Mouse (Mus musculus) embryonic facial prominence, embryonic 10.5 days (tissue): ENCODE measurements around the gene Gm30083. TPM values are rescaled to one million over a fixed set of nuclear protein-coding genes. Genes with fewer than 3 reads are reported as not detected.
A peak's percentile ranks its signal among the peaks of the same experiment; 100 is the strongest.

Experiments
- DNase-seq: peaks from one replicate; pipeline ENCODE4 v3.0.0-alpha.2; 2017; ENCODE audit warnings: low spot score
- H3K27ac ChIP-seq: fragments of 300-500 bp; sonication (generic); replicated peaks from 2 replicates; pipeline ENCODE4 v1.5.1; 2016; ENCODE audit warnings: mild to moderate bottlenecking
- H3K27me3 ChIP-seq: fragments of 300-500 bp; sonication (generic); replicated peaks from 2 replicates; pipeline ENCODE4 v1.6.1; 2016; ENCODE audit warnings: low read depth, mild to moderate bottlenecking; ENCODE audit not compliant: poor library complexity, severe bottlenecking
- H3K36me3 ChIP-seq: fragments of 300-500 bp; sonication (generic); replicated peaks from 2 replicates; pipeline ENCODE4 v1.6.1; 2016; ENCODE audit warnings: mild to moderate bottlenecking, moderate library complexity
- H3K4me1 ChIP-seq: fragments of 300-500 bp; sonication (generic); 2 replicates; pipeline ENCODE4 v1.6.1; 2016
- H3K4me3 ChIP-seq: fragments of 300-500 bp; sonication (generic); 2 replicates; pipeline ENCODE4 v1.5.1; 2016; ENCODE audit warnings: mild to moderate bottlenecking, moderate library complexity
- H3K9me3 ChIP-seq: fragments of 300-500 bp; sonication (generic); 2 replicates; pipeline ENCODE4 v1.6.1; 2016; ENCODE audit warnings: mild to moderate bottlenecking
- WGBS: fragments of 180-500 bp; shearing (Covaris S2); methylation state at CpG from one replicate; pipeline ENCODE4 v1.1.7; 2016; 5-methylcytosine and 5-hydroxymethylcytosine counted together
- polyA plus RNA-seq: library from polyadenylated mRNA; unstranded; fragments of >200 nt; fragmentation: Nextera tagmentation; extraction: Ambion mirVana; gene quantifications from 2 replicates; pipeline ENCODE4 v1.2.1, GENCODE M21; 2016

Gm30083 gene
- polyA plus RNA-seq, 1 experiment from 2014 or later = not detected

- Histone ChIP-seq H3K4me3 (no peak overlapping the region), H3K36me3 (no peaks in the 10 kb centered on the region), H3K27me3 (0 out of 2 replicates have a peak, but pooled peaks cover 8% of the 10 kb centered on the region), H3K9me3 (no peaks in the 10 kb centered on the region), H3K4me1 (0 out of 2 replicates have a peak, but pooled peaks cover 9% of the 10 kb centered on the region), H3K27ac (no peak overlapping the region)
- DNase-seq = no peak
- 88% methylated on average over 6 of the region's 6 CpGs for WGBS
Observed at GRCm38 (mm10) chr14:33993521-33994289, 21.3 kb downstream of the Gm30083 start.

GRCm38 (mm10) chr14:33993051-33993450 lies 21.9 kb downstream of the Gm30083 start:
- Histone ChIP-seq H3K36me3 (no peaks in the 10 kb centered on the region), H3K27me3 (0 out of 2 replicates have a peak, but pooled peaks cover 8% of the 10 kb centered on the region), H3K4me1 (0 out of 2 replicates have a peak, but pooled peaks cover 9% of the 10 kb centered on the region), H3K27ac (no peak overlapping the region), H3K9me3 (no peaks in the 10 kb centered on the region), H3K4me3 (no peak overlapping the region)
- DNase-seq = no peak
- WGBS = 91% methylated on average over 9 of the region's 9 CpGs

GRCm38 (mm10) chr14:33991971-33992370 lies 23.0 kb downstream of the Gm30083 start:
- DNase-seq = no peak
- Histone ChIP-seq H3K27me3 (0 out of 2 replicates have a peak, but pooled peaks cover 8% of the 10 kb centered on the region), H3K27ac (no peak overlapping the region), H3K4me3 (no peak overlapping the region), H3K4me1 (0 out of 2 replicates have a peak, but pooled peaks cover 2% of the 10 kb centered on the region), H3K36me3 (no peaks in the 10 kb centered on the region), H3K9me3 (no peaks in the 10 kb centered on the region)
- WGBS = 87% methylated on average over 4 of the region's 4 CpGs

GRCm38 (mm10) chr14:33989201-33989600 lies 25.8 kb downstream of the Gm30083 start:
- no peak overlapping the region for H3K27ac ChIP-seq
- no peak overlapping the region for H3K4me3 ChIP-seq
- DNase-seq = no peak
- 0 out of 2 replicates have a peak, but pooled peaks cover 8% of the 10 kb centered on the region for H3K27me3 ChIP-seq
- no peaks in the 10 kb centered on the region for H3K4me1 ChIP-seq
- H3K36me3 ChIP-seq = no peaks in the 10 kb centered on the region
- 52% methylated on average over 3 of the region's 3 CpGs for WGBS
- H3K9me3 ChIP-seq = no peaks in the 10 kb centered on the region

GRCm38 (mm10) chr14:33978604-33979059 lies 36.4 kb downstream of the Gm30083 start, which contains the start of gene Zfp488:
Gene Zfp488, minus strand, starts transcription at chr14:33978764.
- DNase-seq = peak; percentile 70
- H3K27ac ChIP-seq = no peak within 1 kb of the TSS
- H3K4me1 ChIP-seq = peaks cover 11% of the 10 kb centered on the region; the same call in 1 of the 2 replicates
- H3K27me3 ChIP-seq = peaks cover 46% of the 10 kb centered on the region
- no peaks in the 10 kb centered on the region for H3K36me3 ChIP-seq
- peak within 1 kb of the TSS; percentile 59 for H3K4me3 ChIP-seq
- H3K9me3 ChIP-seq = no peaks in the 10 kb centered on the region
- 3% methylated on average over 25 of the region's 25 CpGs for WGBS

- no peaks in the 10 kb centered on the region for H3K9me3 ChIP-seq
- 31% methylated on average over 7 of the region's 7 CpGs for WGBS
- H3K27me3 ChIP-seq = peaks cover 46% of the 10 kb centered on the region
- peak; percentile 32 for DNase-seq
- H3K36me3 ChIP-seq = no peaks in the 10 kb centered on the region
- H3K27ac ChIP-seq = no peak overlapping the region
- peaks cover 11% of the 10 kb centered on the region; the same call in 1 of the 2 replicates for H3K4me1 ChIP-seq
- peak overlapping the region; percentile 59; the same call in 1 of the 2 replicates for H3K4me3 ChIP-seq
Observed at GRCm38 (mm10) chr14:33977748-33978147, 37.2 kb downstream of the Gm30083 start.

- peaks cover 43% of the 10 kb centered on the region for H3K27me3 ChIP-seq
- no peak overlapping the region for H3K27ac ChIP-seq
- no peak overlapping the region for H3K4me3 ChIP-seq
- H3K4me1 ChIP-seq = peaks cover 11% of the 10 kb centered on the region; the same call in 1 of the 2 replicates
- H3K9me3 ChIP-seq = no peaks in the 10 kb centered on the region
- H3K36me3 ChIP-seq = no peaks in the 10 kb centered on the region
- 38% methylated on average over 5 of the region's 5 CpGs for WGBS
- DNase-seq = no peak
Observed at GRCm38 (mm10) chr14:33974752-33975151, 40.2 kb downstream of the Gm30083 start.

GRCm38 (mm10) chr14:33972679-33973078 lies 42.3 kb downstream of the Gm30083 start:
- WGBS = 50% methylated on average over 7 of the region's 7 CpGs

GRCm38 (mm10) chr14:33965675-33966074 lies 49.3 kb downstream of the Gm30083 start:
- Histone ChIP-seq H3K4me1 (no peaks in the 10 kb centered on the region), H3K27ac (no peak overlapping the region), H3K36me3 (no peaks in the 10 kb centered on the region), H3K9me3 (no peaks in the 10 kb centered on the region), H3K4me3 (no peak overlapping the region), H3K27me3 (peaks cover 23% of the 10 kb centered on the region)
- DNase-seq = no peak
- 69% methylated on average over 7 of the region's 7 CpGs for WGBS

More at GRCm38 (mm10) chr14:33972679-33973078, 42.3 kb downstream of the Gm30083 start:
- Histone ChIP-seq H3K9me3 (no peaks in the 10 kb centered on the region), H3K4me1 (0 out of 2 replicates have a peak, but pooled peaks cover under 1% of the 10 kb centered on the region), H3K36me3 (no peaks in the 10 kb centered on the region), H3K27me3 (peaks cover 23% of the 10 kb centered on the region), H3K27ac (no peak overlapping the region), H3K4me3 (no peak overlapping the region)
- peak; percentile 25 for DNase-seq

- DNase-seq = peak; percentile 54
- WGBS = 13% methylated on average over 9 of the region's 9 CpGs
- Histone ChIP-seq H3K36me3 (no peaks in the 10 kb centered on the region), H3K27ac (no peak overlapping the region), H3K27me3 (peaks cover 84% of the 10 kb centered on the region), H3K4me1 (no peaks in the 10 kb centered on the region), H3K4me3 (no peak overlapping the region), H3K9me3 (peaks cover 5% of the 10 kb centered on the region; the same call in 1 of the 2 replicates)
Observed at GRCm38 (mm10) chr14:33959341-33959740, 55.6 kb downstream of the Gm30083 start.

- Histone ChIP-seq H3K4me1 (no peaks in the 10 kb centered on the region), H3K4me3 (no peak overlapping the region), H3K27me3 (peaks cover 89% of the 10 kb centered on the region), H3K36me3 (no peaks in the 10 kb centered on the region), H3K9me3 (peaks cover 5% of the 10 kb centered on the region; the same call in 1 of the 2 replicates), H3K27ac (no peak overlapping the region)
- no peak for DNase-seq
- 69% methylated on average over 3 of the region's 3 CpGs for WGBS
Observed at GRCm38 (mm10) chr14:33958841-33959240, 56.1 kb downstream of the Gm30083 start.

GRCm38 (mm10) chr14:33958186-33958585 lies 56.8 kb downstream of the Gm30083 start:
- H3K27me3 ChIP-seq = peaks cover 89% of the 10 kb centered on the region
- no peaks in the 10 kb centered on the region for H3K4me1 ChIP-seq
- peaks cover 5% of the 10 kb centered on the region; the same call in 1 of the 2 replicates for H3K9me3 ChIP-seq
- 89% methylated on average over 4 of the region's 4 CpGs for WGBS
- DNase-seq = no peak
- H3K4me3 ChIP-seq = no peak overlapping the region
- no peaks in the 10 kb centered on the region for H3K36me3 ChIP-seq
- H3K27ac ChIP-seq = no peak overlapping the region
